Mouse (Mus musculus): ENCODE measurements around the gene Neurod6.

The Neurod6 gene

DNA sequence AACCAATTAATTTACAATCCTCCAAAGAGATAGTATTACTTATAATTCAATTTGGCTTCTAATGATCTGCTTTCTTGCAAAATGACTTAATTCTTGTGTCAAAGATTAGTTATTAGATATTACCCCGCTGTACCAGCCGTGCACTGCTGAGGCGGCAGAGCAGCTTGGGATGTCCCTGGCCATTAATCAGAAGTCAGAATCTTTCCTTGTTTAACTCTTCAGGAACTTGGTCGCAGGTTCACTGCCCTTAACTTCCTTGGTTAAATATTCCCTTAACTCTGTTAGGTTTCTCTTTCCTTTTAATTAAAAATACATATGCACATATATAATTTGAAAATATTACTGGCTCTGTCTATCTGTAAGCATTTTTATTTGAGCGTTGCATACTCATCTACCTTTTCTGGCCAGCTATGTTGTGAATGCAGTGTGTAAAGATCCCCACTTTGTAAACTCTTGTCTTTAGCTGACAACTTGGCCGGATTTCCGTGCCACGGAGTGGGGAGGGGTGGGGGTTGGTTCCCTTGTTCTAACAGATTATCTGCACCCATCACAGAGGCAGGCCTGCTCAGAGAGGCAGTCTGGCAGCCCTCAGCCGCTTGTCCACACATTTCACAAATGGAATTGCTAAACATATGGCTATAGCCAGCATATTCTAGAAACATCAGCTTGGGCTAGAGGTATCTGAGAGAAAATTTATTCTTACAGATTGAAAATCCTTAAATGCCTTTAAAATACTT, 34.1 kb downstream of the Neurod6 start:
- peak; percentile 25 to 31 for DNase-seq (ENCODE audit: low spot score in 2 of 2)

GRCm38 (mm10) chr6:55646111-55646823, 34.8 kb downstream of the Neurod6 start:
- DNase-seq (ENCODE audit: low spot score in 2 of 2): no peak

DNA sequence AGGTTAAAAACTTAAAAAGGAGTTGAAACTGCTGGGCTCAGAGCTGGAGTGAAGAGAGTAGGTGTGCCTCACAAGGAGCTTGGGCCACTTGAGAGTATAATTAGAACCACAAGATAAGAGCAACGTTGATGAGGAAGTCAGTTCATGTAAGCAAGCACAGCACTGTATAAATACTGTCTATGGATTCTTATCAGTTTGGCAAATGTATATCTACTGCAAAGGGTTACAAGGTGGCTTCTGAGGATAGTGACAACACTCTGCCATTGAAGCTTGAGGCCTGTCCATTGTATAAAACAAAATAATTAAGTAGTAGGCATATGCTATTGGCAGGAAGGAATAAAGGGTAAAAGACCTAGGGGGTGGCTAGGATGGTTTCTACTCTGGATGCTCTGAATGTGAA, 46.4 kb downstream of the Neurod6 start:
- DNase-seq (ENCODE audit: low spot score in 2 of 2): no peak

All from right cerebral cortex, adult 2 months (tissue).